Mouse (Mus musculus): ENCODE measurements around the gene Gm30302. TPM values are rescaled to one million over a fixed set of nuclear protein-coding genes. Genes with fewer than 3 reads are reported as not detected.

Gm30302 gene
- polyA plus RNA-seq, 1 experiment from 2014 or later = not detected

GRCm38 (mm10) chr13:49762208-49762607 is 36.6 kb downstream of the Gm30302 start:
- H3K9ac ChIP-seq (replicated peaks; ENCODE audit: low read length) = no peak overlapping the region
- no peak for DNase-seq
- no peaks in the 10 kb centered on the region for H3K9me3 ChIP-seq (ENCODE audit: control insufficient read depth, low read length)
- H3K27ac ChIP-seq (replicated peaks; ENCODE audit: low read depth, low read length) = no peak overlapping the region
- ATAC-seq (ENCODE audit: low FRiP score, low TSS enrichment) = no peak
- H3K4me2 ChIP-seq (ENCODE audit: low read length) = no peak overlapping the region
- WGBS = 89% methylated on average over 14 of the region's 14 CpGs
- H3K4me1 ChIP-seq (ENCODE audit: control insufficient read depth, insufficient read depth, low read length) = no peaks in the 10 kb centered on the region
- no peaks in the 10 kb centered on the region for H3K36me3 ChIP-seq (ENCODE audit: control insufficient read depth, insufficient read depth, low read length)
- no peak overlapping the region for H3K4me3 ChIP-seq (replicated peaks; ENCODE audit: low read depth, low read length)
- no peaks in the 10 kb centered on the region for H3K27me3 ChIP-seq (ENCODE audit: control insufficient read depth, insufficient read depth, low read length)

DNA sequence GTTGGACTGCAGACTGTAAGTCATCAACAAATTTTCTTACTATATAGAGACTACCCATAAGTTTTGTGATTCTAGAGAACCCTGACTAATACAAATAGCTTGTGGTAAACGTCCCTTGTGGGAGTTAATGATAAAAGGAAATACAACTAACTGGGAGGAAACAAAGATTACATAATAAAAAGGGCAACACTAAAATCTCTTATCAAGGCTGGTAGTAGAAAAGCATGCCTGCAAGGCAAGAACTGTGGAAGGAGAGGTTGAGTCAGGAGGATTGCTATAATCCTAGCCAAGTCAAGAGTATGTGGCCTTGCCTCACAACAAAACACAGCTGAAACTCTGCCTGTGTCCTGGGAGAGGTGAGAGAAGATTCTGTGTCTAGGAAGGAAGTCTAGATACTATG is 38.1 kb downstream of the Gm30302 start:
- no peaks in the 10 kb centered on the region for H3K4me1 ChIP-seq (ENCODE audit: control insufficient read depth, insufficient read depth, low read length)
- no peak overlapping the region for H3K9ac ChIP-seq (replicated peaks; ENCODE audit: low read length)
- no peaks in the 10 kb centered on the region for H3K36me3 ChIP-seq (ENCODE audit: control insufficient read depth, insufficient read depth, low read length)
- H3K9me3 ChIP-seq (ENCODE audit: control insufficient read depth, low read length) = no peaks in the 10 kb centered on the region
- no peak overlapping the region for H3K27ac ChIP-seq (replicated peaks; ENCODE audit: low read depth, low read length)
- no peaks in the 10 kb centered on the region for H3K27me3 ChIP-seq (ENCODE audit: control insufficient read depth, insufficient read depth, low read length)
- no peak overlapping the region for H3K4me3 ChIP-seq (replicated peaks; ENCODE audit: low read depth, low read length)
- 72% methylated on average over 1 of the region's 1 CpGs for WGBS
- no peak for DNase-seq
- no peak for ATAC-seq (ENCODE audit: low FRiP score, low TSS enrichment)
- no peak overlapping the region for H3K4me2 ChIP-seq (ENCODE audit: low read length)

DNA sequence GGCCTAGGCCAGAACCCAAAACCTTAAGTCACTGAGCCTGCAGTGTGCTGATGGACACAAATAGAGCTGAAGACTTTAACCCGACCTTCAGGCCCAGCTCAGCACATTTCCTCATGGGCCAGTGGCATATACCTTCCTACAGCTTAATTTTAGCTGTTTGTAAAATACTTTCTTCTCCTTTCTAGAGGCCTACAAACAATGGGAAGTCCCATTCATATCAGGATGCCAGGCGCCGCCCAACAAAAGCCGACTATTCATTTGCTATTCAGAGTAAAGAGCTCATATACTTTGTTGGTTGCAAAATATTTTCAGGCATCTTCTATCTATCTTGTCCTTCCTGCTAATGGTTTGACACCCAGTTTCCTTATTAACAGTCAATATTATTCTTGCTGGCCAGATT is 40.8 kb downstream of the Gm30302 start:
- 81% methylated on average over 4 of the region's 4 CpGs for WGBS
- H3K27ac ChIP-seq (replicated peaks; ENCODE audit: low read depth, low read length) = no peak overlapping the region
- no peaks in the 10 kb centered on the region for H3K27me3 ChIP-seq (ENCODE audit: control insufficient read depth, insufficient read depth, low read length)
- H3K36me3 ChIP-seq (ENCODE audit: control insufficient read depth, insufficient read depth, low read length) = no peaks in the 10 kb centered on the region
- no peaks in the 10 kb centered on the region for H3K9me3 ChIP-seq (ENCODE audit: control insufficient read depth, low read length)
- H3K9ac ChIP-seq (replicated peaks; ENCODE audit: low read length) = no peak overlapping the region
- H3K4me3 ChIP-seq (replicated peaks; ENCODE audit: low read depth, low read length) = no peak overlapping the region
- no peak overlapping the region for H3K4me2 ChIP-seq (ENCODE audit: low read length)
- DNase-seq (no peak), ATAC-seq (ENCODE audit: low FRiP score, low TSS enrichment) (no peak)
- no peaks in the 10 kb centered on the region for H3K4me1 ChIP-seq (ENCODE audit: control insufficient read depth, insufficient read depth, low read length)

- Histone ChIP-seq H3K36me3 (ENCODE audit: control insufficient read depth, insufficient read depth, low read length) (no peaks in the 10 kb centered on the region), H3K27me3 (ENCODE audit: control insufficient read depth, insufficient read depth, low read length) (no peaks in the 10 kb centered on the region), H3K4me3 (replicated peaks; ENCODE audit: low read depth, low read length) (no peak overlapping the region), H3K4me1 (ENCODE audit: control insufficient read depth, insufficient read depth, low read length) (no peaks in the 10 kb centered on the region), H3K27ac (replicated peaks; ENCODE audit: low read depth, low read length) (no peak overlapping the region), H3K9ac (replicated peaks; ENCODE audit: low read length) (no peak overlapping the region), H3K9me3 (ENCODE audit: control insufficient read depth, low read length) (no peaks in the 10 kb centered on the region), H3K4me2 (ENCODE audit: low read length) (no peak overlapping the region)
- ATAC-seq (ENCODE audit: low FRiP score, low TSS enrichment) (no peak), DNase-seq (no peak)
- WGBS = 89% methylated on average over 9 of the region's 9 CpGs
These were observed 42.2 kb downstream of the Gm30302 start for GRCm38 (mm10) chr13:49756591-49756990.

- Histone ChIP-seq H3K9ac (replicated peaks; ENCODE audit: low read length) (no peak overlapping the region), H3K27ac (replicated peaks; ENCODE audit: low read depth, low read length) (no peak overlapping the region), H3K9me3 (ENCODE audit: control insufficient read depth, low read length) (no peaks in the 10 kb centered on the region), H3K4me1 (ENCODE audit: control insufficient read depth, insufficient read depth, low read length) (no peaks in the 10 kb centered on the region), H3K4me2 (ENCODE audit: low read length) (no peak overlapping the region), H3K36me3 (ENCODE audit: control insufficient read depth, insufficient read depth, low read length) (no peaks in the 10 kb centered on the region), H3K27me3 (ENCODE audit: control insufficient read depth, insufficient read depth, low read length) (no peaks in the 10 kb centered on the region), H3K4me3 (replicated peaks; ENCODE audit: low read depth, low read length) (no peak overlapping the region)
- DNase-seq (no peak), ATAC-seq (ENCODE audit: low FRiP score, low TSS enrichment) (no peak)
- WGBS = 93% methylated on average over 16 of the region's 16 CpGs
These were observed 57.3 kb downstream of the Gm30302 start for GRCm38 (mm10) chr13:49741285-49742040.

GRCm38 (mm10) chr13:49738011-49738410 is 60.8 kb downstream of the Gm30302 start:
- Histone ChIP-seq H3K4me2 (ENCODE audit: low read length) (no peak overlapping the region), H3K9me3 (ENCODE audit: control insufficient read depth, low read length) (no peaks in the 10 kb centered on the region), H3K4me1 (ENCODE audit: control insufficient read depth, insufficient read depth, low read length) (no peaks in the 10 kb centered on the region), H3K9ac (replicated peaks; ENCODE audit: low read length) (no peak overlapping the region), H3K27me3 (ENCODE audit: control insufficient read depth, insufficient read depth, low read length) (no peaks in the 10 kb centered on the region), H3K27ac (replicated peaks; ENCODE audit: low read depth, low read length) (no peak overlapping the region), H3K36me3 (ENCODE audit: control insufficient read depth, insufficient read depth, low read length) (peaks cover 30% of the 10 kb centered on the region), H3K4me3 (replicated peaks; ENCODE audit: low read depth, low read length) (no peak overlapping the region)
- no peak for DNase-seq
- WGBS = 91% methylated on average over 2 of the region's 2 CpGs
- no peak for ATAC-seq (ENCODE audit: low FRiP score, low TSS enrichment)

GRCm38 (mm10) chr13:49736430-49736829 is 62.4 kb downstream of the Gm30302 start:
- no peaks in the 10 kb centered on the region for H3K27me3 ChIP-seq (ENCODE audit: control insufficient read depth, insufficient read depth, low read length)
- DNase-seq (no peak), ATAC-seq (ENCODE audit: low FRiP score, low TSS enrichment) (no peak)
- H3K4me2 ChIP-seq (ENCODE audit: low read length) = no peak overlapping the region
- 92% methylated on average over 2 of the region's 2 CpGs for WGBS
- H3K36me3 ChIP-seq (ENCODE audit: control insufficient read depth, insufficient read depth, low read length) = peaks cover 46% of the 10 kb centered on the region
- no peaks in the 10 kb centered on the region for H3K4me1 ChIP-seq (ENCODE audit: control insufficient read depth, insufficient read depth, low read length)
- no peaks in the 10 kb centered on the region for H3K9me3 ChIP-seq (ENCODE audit: control insufficient read depth, low read length)
- H3K9ac ChIP-seq (replicated peaks; ENCODE audit: low read length) = no peak overlapping the region
- no peak overlapping the region for H3K27ac ChIP-seq (replicated peaks; ENCODE audit: low read depth, low read length)
- H3K4me3 ChIP-seq (replicated peaks; ENCODE audit: low read depth, low read length) = no peak overlapping the region

Other genes starting within 250 kb of the Gm30302 start
- 0.30 TPM in 1 of 2 replicates, not detected in the other for gene Omd, start 216.5 kb downstream of the Gm30302 start, polyA plus RNA-seq (2014; fragmentation: Nextera tagmentation; extraction: Ambion mirVana)
- 0.59 and 7.7 TPM in 2 replicates for gene Ogn, start 191.0 kb downstream of the Gm30302 start, polyA plus RNA-seq (2014; fragmentation: Nextera tagmentation; extraction: Ambion mirVana)
- gene Cenpp, start 146.2 kb downstream of the Gm30302 start, polyA plus RNA-seq (2014; fragmentation: Nextera tagmentation; extraction: Ambion mirVana) = 7.4 and 9.6 TPM in 2 replicates
- gene Nol8, start 145.9 kb downstream of the Gm30302 start, polyA plus RNA-seq (2014; fragmentation: Nextera tagmentation; extraction: Ambion mirVana) = 18.0 and 22.4 TPM in 2 replicates
- gene Iars, start 116.9 kb downstream of the Gm30302 start, polyA plus RNA-seq (2014; fragmentation: Nextera tagmentation; extraction: Ambion mirVana) = 35.9 and 53.4 TPM in 2 replicates